Mouse (Mus musculus) urinary bladder, postnatal 36 days (tissue): Measurements from ENCODE around the gene Csf1.

Experiments
- DNase-seq, 2 experiments: peaks; one replicate each; pipeline ENCODE4 v3.0.0; 2022; ENCODE audit warnings: low spot score in 2 of 2, mixed read lengths in 1 of 2

Csf1 gene

DNA sequence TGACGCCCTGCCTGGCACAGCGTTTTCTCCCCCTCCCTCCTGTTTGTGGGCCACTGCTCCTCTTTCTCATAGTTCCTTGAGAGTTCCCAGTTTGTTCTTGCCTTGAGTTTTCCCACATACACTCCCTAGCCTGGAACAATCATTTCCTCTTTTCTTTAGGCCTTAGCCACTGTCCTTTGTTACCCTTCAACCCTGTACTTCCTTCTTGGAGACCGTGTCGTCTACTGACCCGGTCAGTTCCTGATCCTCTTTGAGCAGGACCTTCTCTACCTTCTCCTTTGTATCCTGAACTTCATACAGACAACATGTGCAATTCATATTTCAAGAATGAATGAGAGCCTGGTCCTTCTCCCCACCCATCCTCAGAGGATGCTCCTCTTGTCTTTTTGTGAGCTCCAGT, 21.0 kb upstream of the Csf1 start:
- no peak for DNase-seq

GRCm38 (mm10) chr3:107778016-107778415, 17.7 kb upstream of the Csf1 start:
- no peak for DNase-seq

- no peak for DNase-seq
Measured at GRCm38 (mm10) chr3:107776295-107776694, 16.0 kb upstream of the Csf1 start.

DNA sequence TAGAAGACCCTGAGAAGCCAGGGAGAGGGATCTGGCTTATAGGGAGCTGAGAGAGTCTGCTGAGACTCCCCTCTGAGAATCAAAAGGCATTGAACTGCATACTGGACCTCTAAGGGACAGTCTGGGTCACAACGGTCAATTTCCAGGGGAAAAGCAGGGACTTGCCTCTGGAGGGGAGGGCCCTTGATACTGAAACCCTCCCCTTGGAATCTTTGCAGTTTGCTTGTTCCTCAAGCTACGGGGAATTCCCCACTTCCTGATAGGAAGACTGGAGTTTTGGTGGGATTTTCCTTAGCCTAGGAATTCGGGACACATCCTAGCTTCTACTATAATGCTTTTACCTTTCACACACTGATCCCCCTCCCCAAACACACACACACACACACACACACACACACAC, 15.5 kb upstream of the Csf1 start:
- DNase-seq = no peak

DNA sequence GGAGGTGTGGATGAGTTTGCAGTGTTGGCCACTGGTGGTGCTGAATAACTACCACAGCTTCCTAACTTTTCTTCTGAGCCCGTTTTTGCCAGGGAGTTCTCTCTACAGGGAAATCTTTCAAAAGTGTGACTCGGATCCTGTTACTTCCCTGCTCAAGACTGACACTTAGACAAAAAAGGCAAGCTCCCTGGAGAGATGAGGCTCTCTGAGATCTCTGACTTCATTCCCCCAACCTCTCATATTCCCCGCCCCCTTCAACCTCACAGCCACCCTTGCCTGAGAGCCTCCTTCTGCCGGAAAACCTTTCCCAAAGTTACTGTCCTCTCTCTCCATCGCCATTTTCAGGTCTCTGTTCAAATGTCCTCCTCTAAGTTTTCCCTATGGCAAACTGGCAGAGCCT, 14.8 kb upstream of the Csf1 start:
- no peak for DNase-seq

DNA sequence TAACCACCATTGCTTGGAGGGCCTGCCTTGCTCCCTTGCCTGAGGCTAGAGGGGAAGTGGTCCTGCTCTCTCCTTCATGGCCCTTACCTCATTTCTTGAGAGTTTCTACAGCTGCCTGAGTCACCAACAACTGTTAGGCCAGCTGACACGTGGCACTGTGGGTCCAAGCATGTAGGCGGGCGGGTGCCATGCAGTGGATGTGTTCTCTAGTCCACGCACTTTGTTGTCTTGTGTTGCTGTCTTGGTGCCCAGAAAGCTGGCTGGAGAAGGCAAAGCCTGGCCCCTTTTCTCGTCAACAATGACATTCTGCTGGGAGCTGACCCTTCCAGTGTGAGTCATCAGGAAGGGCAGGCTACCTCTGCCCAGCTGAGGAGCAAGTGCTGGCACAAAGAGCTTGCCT, 12.6 kb upstream of the Csf1 start:
- DNase-seq = no peak

GRCm38 (mm10) chr3:107769692-107770091, 9.4 kb upstream of the Csf1 start:
- DNase-seq = no peak

DNA sequence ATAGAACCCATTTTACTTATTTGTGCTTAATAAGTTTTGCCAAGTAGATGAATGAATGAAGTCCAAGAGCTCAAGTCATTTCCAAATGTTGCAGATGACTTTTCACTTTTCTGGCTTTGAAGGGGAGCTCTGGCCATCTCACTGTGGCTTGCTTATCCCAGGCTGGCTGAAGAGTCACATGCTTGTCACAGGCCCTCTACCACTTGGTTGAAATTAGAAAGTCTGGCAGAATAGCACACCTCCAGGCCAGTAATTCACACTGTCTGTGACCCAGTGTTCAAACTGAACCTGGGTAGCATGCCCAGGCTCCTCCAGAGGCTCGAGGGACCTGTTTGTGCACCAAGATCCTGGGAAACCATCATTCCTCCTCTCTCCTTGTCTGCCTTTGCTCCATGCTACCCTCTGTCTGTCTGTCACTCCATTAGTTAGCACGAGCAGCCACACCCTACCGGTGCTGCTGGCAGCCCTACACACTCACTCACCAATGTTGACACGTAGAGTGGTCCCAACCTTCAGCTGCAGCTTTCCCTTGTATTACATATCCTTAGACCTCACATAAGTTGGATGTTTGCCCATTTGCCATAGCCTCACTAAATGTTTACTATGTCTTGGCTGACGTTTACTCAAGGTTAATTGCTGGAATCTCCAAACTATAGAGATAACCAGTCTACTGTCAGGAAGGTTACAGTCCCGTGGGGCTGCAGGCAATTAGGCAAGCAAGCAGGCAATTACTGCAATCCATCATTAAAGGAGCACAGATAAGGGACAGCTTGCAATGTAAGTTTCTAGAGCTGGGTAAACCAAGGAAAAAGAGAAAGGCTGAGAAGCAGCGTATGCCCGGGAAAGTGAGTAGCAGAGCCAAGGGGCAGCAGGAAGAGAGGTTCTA, 8.1 kb upstream of the Csf1 start:
- no peak for DNase-seq

DNA sequence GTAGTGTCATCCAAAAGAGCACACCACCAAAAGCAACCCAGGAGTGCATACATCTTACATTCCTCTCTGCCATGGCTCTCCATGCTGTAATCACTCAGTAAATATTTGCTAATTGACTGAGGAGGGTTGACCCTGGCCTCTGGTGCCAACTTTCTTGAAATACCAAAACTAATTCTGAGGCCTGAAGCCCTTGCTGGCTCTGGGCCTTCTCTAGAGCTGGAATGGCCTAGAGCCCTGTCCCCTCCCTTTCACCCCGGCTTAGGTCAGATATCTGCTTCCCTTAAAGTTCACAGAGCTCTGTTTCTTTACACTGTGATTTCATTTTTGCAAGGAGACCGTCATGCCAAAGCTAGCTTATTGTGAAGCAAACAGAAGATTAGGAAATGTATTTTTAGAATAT, 6.5 kb upstream of the Csf1 start:
- peak in 1 of 2 experiments; percentile 38 for DNase-seq

DNA sequence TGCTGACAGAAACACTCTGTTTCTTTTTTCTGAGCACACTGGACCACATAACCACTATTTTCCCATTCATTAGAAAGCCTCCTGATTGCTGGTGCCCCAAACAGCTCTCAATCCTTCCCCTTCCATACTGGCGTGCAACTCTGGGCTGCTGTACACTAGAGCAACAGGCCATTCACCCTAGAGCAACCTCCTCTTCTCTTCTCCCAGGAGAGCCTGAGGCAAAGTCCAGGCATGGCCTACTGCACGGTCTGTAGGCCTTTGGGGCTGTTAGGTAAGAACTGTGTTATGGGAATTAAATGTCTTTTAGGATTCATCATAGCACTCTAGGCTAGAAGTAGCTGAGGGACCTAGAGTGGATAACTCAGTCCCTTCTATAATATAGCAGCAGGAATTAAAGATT, 5.7 kb upstream of the Csf1 start:
- DNase-seq = no peak

DNA sequence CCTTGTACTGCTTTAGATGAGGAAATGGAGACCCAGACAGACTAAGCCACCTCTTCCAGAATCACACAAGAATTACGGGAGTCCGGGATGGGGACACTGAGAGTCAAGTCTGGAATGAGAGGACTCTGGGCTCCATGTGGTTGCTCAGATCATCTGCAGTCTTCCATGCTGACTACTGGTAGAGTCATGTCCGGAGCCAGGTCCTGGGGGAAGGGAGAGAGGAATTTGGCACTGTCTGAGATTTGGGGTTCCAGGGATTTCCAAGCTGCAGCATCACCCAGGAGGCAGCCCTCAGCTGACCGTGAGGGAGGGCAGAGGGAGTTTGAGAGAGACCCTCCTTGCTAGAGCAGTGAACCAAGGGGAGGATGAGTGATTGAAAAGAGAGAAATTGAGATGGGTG, 3.3 kb upstream of the Csf1 start:
- no peak for DNase-seq

GRCm38 (mm10) chr3:107761446-107761845, 1.2 kb upstream of the Csf1 start:
- no peak for DNase-seq

GRCm38 (mm10) chr3:107760771-107761170, 502 bp upstream of the Csf1 start:
- DNase-seq = no peak

GRCm38 (mm10) chr3:107758638-107759037, 1.6 kb downstream of the Csf1 start:
- no peak for DNase-seq

GRCm38 (mm10) chr3:107758176-107758575, 2.1 kb downstream of the Csf1 start:
- DNase-seq = no peak

DNA sequence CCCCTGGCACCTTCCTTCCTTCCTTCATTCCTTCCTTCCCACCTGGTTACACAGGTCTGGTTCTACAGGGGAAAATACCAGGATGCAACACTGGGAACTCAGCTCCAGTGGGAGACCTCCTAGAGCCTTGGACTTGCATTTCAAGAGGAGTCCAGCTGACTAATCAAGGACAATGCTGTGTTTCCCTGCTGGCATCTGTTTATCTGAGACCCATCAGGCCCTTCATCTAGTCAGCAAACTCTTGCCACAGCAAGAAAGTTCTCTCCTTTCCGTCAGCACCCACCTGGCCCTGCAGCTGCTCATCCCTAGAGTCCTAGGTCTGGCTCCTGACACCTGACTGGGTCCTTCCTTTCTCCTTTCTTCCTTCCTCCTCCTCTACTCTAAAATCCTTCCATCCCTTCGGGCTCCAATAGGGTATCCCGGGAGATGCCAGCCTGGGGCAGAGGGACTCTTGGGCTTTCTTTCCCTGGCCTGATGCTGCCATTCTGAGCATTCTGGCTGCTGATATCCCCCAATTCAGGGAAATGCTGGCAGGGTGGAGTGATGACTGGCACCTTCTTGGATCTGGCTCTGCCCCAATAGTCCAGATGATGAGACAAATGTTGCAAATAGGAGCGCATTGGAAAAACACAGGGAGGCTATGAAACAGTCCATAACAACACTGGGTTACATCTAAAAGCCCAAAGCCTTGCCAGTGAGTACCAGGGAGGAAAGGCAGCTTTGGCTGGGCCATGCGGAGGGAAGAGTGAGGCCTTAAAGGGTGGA, 2.7 kb downstream of the Csf1 start:
- no peak for DNase-seq

DNA sequence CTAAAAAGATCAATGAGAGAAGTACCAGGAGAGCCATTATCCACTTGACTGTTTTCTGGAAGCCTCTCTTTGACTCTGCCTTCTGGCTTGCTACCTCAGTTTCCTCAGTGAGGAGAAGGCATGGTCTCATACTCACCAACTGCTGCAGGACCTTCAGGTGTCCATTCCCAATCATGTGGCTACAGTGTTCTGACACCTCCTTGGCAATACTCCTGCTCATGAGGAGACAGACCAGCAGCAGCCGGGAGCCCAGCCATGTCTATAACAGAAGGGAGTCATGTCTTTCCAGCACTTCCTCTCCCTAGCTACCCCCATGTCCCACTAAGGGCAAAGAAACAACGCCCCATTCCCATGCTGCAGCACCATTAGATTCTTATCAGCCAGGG, 3.8 kb downstream of the Csf1 start:
- no peak for DNase-seq

DNA sequence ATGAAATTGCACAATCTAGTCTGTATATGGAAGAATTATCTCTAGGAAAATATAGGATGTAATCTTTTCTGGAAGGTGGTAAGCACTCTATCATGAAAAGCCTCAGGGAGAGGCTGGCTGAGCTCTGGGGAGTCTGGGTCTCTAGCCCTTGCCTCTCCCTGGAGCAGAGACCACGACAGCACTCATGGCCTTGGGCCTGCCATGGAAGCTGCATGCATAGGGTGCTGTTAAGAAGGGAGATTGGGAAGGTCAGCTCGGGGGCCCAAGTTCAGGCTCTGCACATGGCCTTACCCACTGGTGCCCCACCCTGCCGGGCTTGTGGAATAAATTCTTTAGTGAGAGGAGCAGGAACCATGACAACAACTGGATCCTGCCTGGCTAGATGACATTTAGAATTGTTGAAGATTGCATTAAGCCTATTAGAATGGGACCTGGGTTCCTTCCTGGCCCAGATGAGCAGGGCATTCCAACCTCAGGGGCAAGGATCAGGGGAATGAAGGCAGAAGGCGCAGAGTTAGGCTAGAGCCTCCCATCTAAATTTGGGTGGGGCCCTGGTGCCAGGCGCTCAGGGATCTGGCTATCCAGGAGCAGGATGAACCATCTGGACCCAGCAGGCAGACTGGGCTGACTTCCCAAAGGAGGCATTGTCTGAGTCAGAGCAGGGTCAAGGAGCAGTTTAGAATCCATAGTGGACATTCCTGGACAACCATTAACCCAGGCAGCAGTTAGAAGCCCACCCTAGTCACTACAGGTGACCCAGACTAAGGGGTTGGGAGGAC, 4.4 kb downstream of the Csf1 start:
- no peak for DNase-seq

DNA sequence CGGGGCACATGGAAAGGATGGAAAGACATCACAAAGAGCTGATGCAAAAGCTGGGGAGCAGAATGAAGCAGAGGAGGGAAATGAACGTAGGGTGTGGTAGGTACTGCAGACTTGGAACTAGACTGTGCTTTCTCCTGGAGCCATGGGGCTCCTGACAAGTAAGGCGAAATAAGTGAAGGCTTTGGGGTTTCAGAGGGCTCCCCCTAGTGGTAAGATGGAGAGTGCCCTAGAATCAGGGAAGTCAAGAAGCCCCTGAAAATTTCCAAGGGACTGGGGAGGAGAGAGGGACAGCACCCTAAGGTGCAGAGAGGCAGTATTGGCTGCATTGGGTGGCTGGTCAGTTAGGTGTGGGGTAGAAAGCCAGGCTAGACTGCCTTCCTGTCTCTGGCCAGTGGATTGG, 5.6 kb downstream of the Csf1 start:
- DNase-seq = peak in 1 of 2 experiments; percentile 42

DNA sequence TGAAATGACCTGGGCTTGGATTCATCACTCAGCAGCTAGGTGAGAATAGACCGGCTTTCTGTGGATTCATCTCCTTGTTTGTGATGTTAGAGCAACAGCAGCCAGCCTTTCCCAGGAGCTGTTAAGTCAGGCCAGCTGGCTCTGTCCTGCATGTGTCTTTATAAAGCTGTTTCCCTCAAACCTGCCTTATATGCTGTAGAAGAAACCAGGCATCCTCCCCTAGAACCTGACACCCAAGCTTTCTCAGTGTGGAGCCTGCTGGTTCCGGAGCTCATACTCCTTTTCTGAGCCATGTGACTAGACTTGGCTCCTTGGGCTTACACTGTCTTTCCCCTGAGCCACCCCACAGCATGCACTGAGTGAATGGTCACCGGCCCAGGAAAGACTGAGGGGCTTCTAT, 8.7 kb downstream of the Csf1 start:
- no peak for DNase-seq

GRCm38 (mm10) chr3:107750775-107751540, 9.3 kb downstream of the Csf1 start:
- no peak for DNase-seq

GRCm38 (mm10) chr3:107749446-107749845, 10.8 kb downstream of the Csf1 start:
- DNase-seq = no peak
